Mouse (Mus musculus): ENCODE measurements around the gene Aplnr.

Aplnr gene

GRCm38 (mm10) chr2:85138143-85138542 lies 2.1 kb downstream of the Aplnr start:
- DNase-seq, result no peak

- DNase-seq, result no peak
Measured at GRCm38 (mm10) chr2:85139393-85139792, 3.4 kb downstream of the Aplnr start.

GRCm38 (mm10) chr2:85139846-85140245 lies 3.8 kb downstream of the Aplnr start:
- no peak for DNase-seq

- no peak for DNase-seq
Measured at GRCm38 (mm10) chr2:85140833-85141232, 4.8 kb downstream of the Aplnr start.

- DNase-seq, result no peak
Measured at GRCm38 (mm10) chr2:85144908-85145307, 8.9 kb downstream of the Aplnr start.

GRCm38 (mm10) chr2:85145346-85145745 lies 9.3 kb downstream of the Aplnr start:
- no peak for DNase-seq

- DNase-seq, result no peak
Measured at GRCm38 (mm10) chr2:85147481-85147880, 11.5 kb downstream of the Aplnr start.

- no peak for DNase-seq
Measured at GRCm38 (mm10) chr2:85150373-85150772, 14.3 kb downstream of the Aplnr start.

- no peak for DNase-seq
Measured at GRCm38 (mm10) chr2:85151233-85151632, 15.2 kb downstream of the Aplnr start.

- no peak for DNase-seq
Measured at GRCm38 (mm10) chr2:85155334-85155733, 19.3 kb downstream of the Aplnr start.

GRCm38 (mm10) chr2:85156136-85156535 lies 20.1 kb downstream of the Aplnr start:
- DNase-seq, result no peak

GRCm38 (mm10) chr2:85157382-85157781 lies 21.4 kb downstream of the Aplnr start:
- DNase-seq, result no peak

GRCm38 (mm10) chr2:85160901-85161637 lies 25.0 kb downstream of the Aplnr start:
- no peak for DNase-seq

GRCm38 (mm10) chr2:85161638-85162093 lies 25.6 kb downstream of the Aplnr start:
- DNase-seq, result no peak

GRCm38 (mm10) chr2:85163311-85164047 lies 27.5 kb downstream of the Aplnr start:
- DNase-seq, result no peak

- DNase-seq, result no peak
Measured at GRCm38 (mm10) chr2:85167624-85168023, 31.6 kb downstream of the Aplnr start.

GRCm38 (mm10) chr2:85168327-85168726 lies 32.3 kb downstream of the Aplnr start:
- no peak for DNase-seq

GRCm38 (mm10) chr2:85172071-85172762 lies 36.2 kb downstream of the Aplnr start:
- no peak for DNase-seq

GRCm38 (mm10) chr2:85172763-85173103 lies 36.7 kb downstream of the Aplnr start:
- no peak for DNase-seq

GRCm38 (mm10) chr2:85173545-85173944 lies 37.5 kb downstream of the Aplnr start:
- no peak for DNase-seq

- DNase-seq, result no peak
Measured at GRCm38 (mm10) chr2:85178139-85178800, 42.2 kb downstream of the Aplnr start.

GRCm38 (mm10) chr2:85187582-85188151 lies 51.6 kb downstream of the Aplnr start:
- DNase-seq, result no peak

Data from cerebellum, adult 9-10 months (tissue).